Mouse (Mus musculus): ENCODE measurements around the gene Qsox1.

GRCm38 (mm10) chr1:155795791-155796233 is 16.9 kb downstream of the Qsox1 start:
- TF ChIP-seq EP300 (IDR thresholded peaks at IDR 0.05; ENCODE audit: low read depth) (peak; percentile 88), CTCF (IDR thresholded peaks at IDR 0.05; ENCODE audit: low read depth) (no peak)

All from liver, postnatal 0 days (tissue).